In the genomic region with DNA sequence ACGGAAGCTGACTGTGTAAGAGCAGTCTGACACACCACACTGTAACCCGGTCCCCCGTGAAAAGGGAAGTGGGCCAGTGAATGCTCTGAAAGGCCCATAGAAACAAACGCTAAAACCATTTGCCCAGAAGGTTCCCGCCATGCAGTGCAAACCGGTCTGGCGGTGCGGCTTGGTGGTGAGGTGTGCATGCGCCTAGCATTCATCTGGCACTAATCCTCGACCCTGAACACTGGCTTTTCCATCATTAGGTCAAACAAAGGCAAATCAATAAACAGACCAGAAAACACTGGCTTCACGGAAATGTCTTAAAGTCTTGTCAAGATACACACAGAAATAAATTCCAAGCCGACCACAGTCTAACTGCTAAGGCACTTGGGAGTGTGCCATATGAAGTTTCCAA, we compare ENCODE assay signal across 25 mouse cellular contexts.
"Had no signal": no experiment of that assay in that cellular context is flagged by ENCODE, and none has a peak within 500 bp of the region (broad histone marks: within the 10 kb centered on the region; RNA-seq: fewer than 3 reads in every experiment).

No protein-coding gene starts in this region.

- H3K4me1 ChIP-seq: heart, embryonic 13.5 days; heart, embryonic 15.5 days; limb, embryonic 13.5 days; limb, embryonic 15.5 days; liver, embryonic 12.5 days had no signal

- H3K9ac ChIP-seq: heart, embryonic 13.5 days; heart, embryonic 15.5 days; hindbrain, embryonic 15.5 days; kidney, embryonic 15.5 days; limb, embryonic 13.5 days; limb, embryonic 15.5 days; liver, embryonic 12.5 days; liver, embryonic 14.5 days had no signal

- ATAC-seq: hindbrain, postnatal 0 days; intestine, embryonic 16.5 days; liver, embryonic 12.5 days had no signal

- H3K27me3 ChIP-seq: heart, embryonic 13.5 days; heart, embryonic 15.5 days; hindbrain, embryonic 15.5 days; kidney, embryonic 15.5 days; limb, embryonic 13.5 days; limb, embryonic 15.5 days; liver, embryonic 12.5 days had no signal

- H3K9me3 ChIP-seq: heart, embryonic 13.5 days; heart, embryonic 15.5 days; hindbrain, embryonic 15.5 days; kidney, embryonic 15.5 days; limb, embryonic 13.5 days; limb, embryonic 15.5 days; liver, embryonic 12.5 days had no signal

- DNase-seq: gastrocnemius, postnatal 14 days; gastrocnemius, postnatal 36 days; heart, adult 18-20 months; heart, postnatal 14 days; kidney, adult 11 months; kidney, adult 2 months; kidney, adult 9 months; kidney, postnatal 14 days; kidney, postnatal 36 days; layer of hippocampus, adult 9-11 months; layer of hippocampus, postnatal 36 days; left cerebral cortex, postnatal 4 days; lung, adult 18-20 months had no signal

- H3K27ac ChIP-seq: heart, embryonic 13.5 days; heart, embryonic 15.5 days; hindbrain, embryonic 15.5 days; hindbrain, postnatal 0 days; kidney, embryonic 15.5 days; kidney, postnatal 0 days; limb, embryonic 13.5 days; limb, embryonic 15.5 days; liver, embryonic 12.5 days; liver, embryonic 14.5 days had no signal

- H3K4me2 ChIP-seq: heart, embryonic 11.5 days; heart, embryonic 13.5 days; heart, embryonic 15.5 days; hindbrain, embryonic 15.5 days; kidney, embryonic 15.5 days; limb, embryonic 13.5 days; limb, embryonic 15.5 days; liver, embryonic 12.5 days had no signal

- H3K4me3 ChIP-seq: heart, embryonic 13.5 days; heart, embryonic 15.5 days; hindbrain, embryonic 15.5 days; kidney, embryonic 15.5 days; limb, embryonic 13.5 days; limb, embryonic 15.5 days; liver, embryonic 12.5 days had no signal
